Mouse (Mus musculus): ENCODE data around the gene Pole4.

Pole4 gene

GRCm38 (mm10) chr6:82705221-82705620, at the start of gene Pole4:
Gene Pole4, minus strand, starts transcription at chr6:82705365.
- DNase-seq (ENCODE audit: inconsistent age in 2 of 2, low spot score in 1 of 2) = no peak

GRCm38 (mm10) chr6:82754769-82755168, 49.6 kb upstream of the Pole4 start:
- DNase-seq (ENCODE audit: inconsistent age in 2 of 2, low spot score in 1 of 2) = no peak

- peak in 1 of 2 experiments; percentile 46 for DNase-seq (ENCODE audit: inconsistent age in 2 of 2, low spot score in 1 of 2)
Observed at GRCm38 (mm10) chr6:82753638-82754361, 48.6 kb upstream of the Pole4 start.

- peak in 1 of 2 experiments; percentile 70 for DNase-seq (ENCODE audit: inconsistent age in 2 of 2, low spot score in 1 of 2)
Observed at GRCm38 (mm10) chr6:82753061-82753460, 47.9 kb upstream of the Pole4 start.

GRCm38 (mm10) chr6:82751791-82752190, 46.6 kb upstream of the Pole4 start:
- no peak for DNase-seq (ENCODE audit: inconsistent age in 2 of 2, low spot score in 1 of 2)

- peak; percentile 82 to 94 for DNase-seq (ENCODE audit: inconsistent age in 2 of 2, low spot score in 1 of 2)
Observed at GRCm38 (mm10) chr6:82751031-82751430, 45.9 kb upstream of the Pole4 start.

- no peak for DNase-seq (ENCODE audit: inconsistent age in 2 of 2, low spot score in 1 of 2)
Observed at GRCm38 (mm10) chr6:82750063-82750462, 44.9 kb upstream of the Pole4 start.

- peak in 1 of 2 experiments; percentile 79 for DNase-seq (ENCODE audit: inconsistent age in 2 of 2, low spot score in 1 of 2)
Observed at GRCm38 (mm10) chr6:82748106-82748672, 43.0 kb upstream of the Pole4 start.

- DNase-seq (ENCODE audit: inconsistent age in 2 of 2, low spot score in 1 of 2) = no peak
Observed at GRCm38 (mm10) chr6:82747085-82747484, 41.9 kb upstream of the Pole4 start.

- DNase-seq (ENCODE audit: inconsistent age in 2 of 2, low spot score in 1 of 2) = no peak
Observed at GRCm38 (mm10) chr6:82744553-82744952, 39.4 kb upstream of the Pole4 start.

GRCm38 (mm10) chr6:82741518-82741880, 36.3 kb upstream of the Pole4 start:
- no peak for DNase-seq (ENCODE audit: inconsistent age in 2 of 2, low spot score in 1 of 2)

GRCm38 (mm10) chr6:82740868-82741517, 35.8 kb upstream of the Pole4 start:
- peak; percentile 81 to 92 for DNase-seq (ENCODE audit: inconsistent age in 2 of 2, low spot score in 1 of 2)

- peak; percentile 61 to 92 for DNase-seq (ENCODE audit: inconsistent age in 2 of 2, low spot score in 1 of 2)
Observed at GRCm38 (mm10) chr6:82740269-82740668, 35.1 kb upstream of the Pole4 start.

- DNase-seq (ENCODE audit: inconsistent age in 2 of 2, low spot score in 1 of 2) = no peak
Observed at GRCm38 (mm10) chr6:82737634-82738540, 32.7 kb upstream of the Pole4 start.

- no peak for DNase-seq (ENCODE audit: inconsistent age in 2 of 2, low spot score in 1 of 2)
Observed at GRCm38 (mm10) chr6:82736626-82737600, 31.7 kb upstream of the Pole4 start.

- no peak for DNase-seq (ENCODE audit: inconsistent age in 2 of 2, low spot score in 1 of 2)
Observed at GRCm38 (mm10) chr6:82735347-82735746, 30.2 kb upstream of the Pole4 start.

- no peak for DNase-seq (ENCODE audit: inconsistent age in 2 of 2, low spot score in 1 of 2)
Observed at GRCm38 (mm10) chr6:82728635-82729034, 23.5 kb upstream of the Pole4 start.

- DNase-seq (ENCODE audit: inconsistent age in 2 of 2, low spot score in 1 of 2) = no peak
Observed at GRCm38 (mm10) chr6:82727206-82727605, 22.0 kb upstream of the Pole4 start.

- no peak for DNase-seq (ENCODE audit: inconsistent age in 2 of 2, low spot score in 1 of 2)
Observed at GRCm38 (mm10) chr6:82723321-82723720, 18.2 kb upstream of the Pole4 start.

GRCm38 (mm10) chr6:82716126-82716525, 11.0 kb upstream of the Pole4 start:
- no peak for DNase-seq (ENCODE audit: inconsistent age in 2 of 2, low spot score in 1 of 2)

Measured in adrenal gland, adult (tissue).